Mouse (Mus musculus): ENCODE measurements around the gene Mrps21. TPM values are rescaled to one million over a fixed set of nuclear protein-coding genes. Genes with fewer than 3 reads are reported as not detected.

Mrps21 gene
- total RNA-seq, 2 experiments from 2014 or later: 315 to 318 TPM

- DNase-seq (ENCODE audit: low spot score): no peak
- intact Hi-C loops (cut with DNase I): no loop called here
Measured at GRCm38 (mm10) chr3:95893126-95893525, 21.8 kb upstream of the Mrps21 start.

GRCm38 (mm10) chr3:95892066-95893052, 21.0 kb upstream of the Mrps21 start:
- intact Hi-C loops (cut with DNase I): no loop called here
- no peak for DNase-seq (ENCODE audit: low spot score)

- intact Hi-C loops (cut with DNase I): no loop called here
Measured at GRCm38 (mm10) chr3:95891211-95892065, 20.1 kb upstream of the Mrps21 start, which contains the start of gene BC028528. TSS of gene BC028528 (minus strand) at chr3:95892005.

GRCm38 (mm10) chr3:95889664-95890063, 18.3 kb upstream of the Mrps21 start:
- no peak for DNase-seq (ENCODE audit: low spot score)
- intact Hi-C loops (cut with DNase I): loop anchor here (10.0 kb wide), 1 partner anchor 165 kb away; the partner anchor contains the start of gene Vps45

More at GRCm38 (mm10) chr3:95891211-95892065, 20.1 kb upstream of the Mrps21 start, which contains the start of gene BC028528:
- no peak for DNase-seq (ENCODE audit: low spot score)

GRCm38 (mm10) chr3:95887596-95887995, 16.3 kb upstream of the Mrps21 start:
- DNase-seq (ENCODE audit: low spot score): no peak
- intact Hi-C loops (cut with DNase I): loop anchor here (10.0 kb wide), 1 partner anchor 167 kb away; the partner anchor contains the start of gene Vps45

- no peak for DNase-seq (ENCODE audit: low spot score)
- intact Hi-C loops (cut with DNase I): loop anchor here (10.0 kb wide), 1 partner anchor 170 kb away; the partner anchor contains the start of gene Vps45
Measured at GRCm38 (mm10) chr3:95884400-95884799, 13.1 kb upstream of the Mrps21 start.

GRCm38 (mm10) chr3:95882816-95883425, 11.6 kb upstream of the Mrps21 start:
- intact Hi-C loops (cut with DNase I): loop anchor here (1.0 to 10.0 kb wide), 2 partner anchors 23 to 172 kb away; partner anchors contain the start of gene Vps45
- peak; percentile 45 for DNase-seq (ENCODE audit: low spot score)

- DNase-seq (ENCODE audit: low spot score): peak; percentile 96
- intact Hi-C loops (cut with DNase I): loop anchor here (10.0 kb wide), 1 partner anchor 173 kb away; the partner anchor contains the start of gene Vps45
Measured at GRCm38 (mm10) chr3:95881979-95882815, 10.9 kb upstream of the Mrps21 start, which contains the start of gene Ciart. TSS of gene Ciart (minus strand) at chr3:95882251.

GRCm38 (mm10) chr3:95879063-95879462, 7.7 kb upstream of the Mrps21 start:
- intact Hi-C loops (cut with DNase I): no loop called here
- no peak for DNase-seq (ENCODE audit: low spot score)

- intact Hi-C loops (cut with DNase I): no loop called here
- no peak for DNase-seq (ENCODE audit: low spot score)
Measured at GRCm38 (mm10) chr3:95872048-95872447, 729 bp upstream of the Mrps21 start.

- intact Hi-C loops (cut with DNase I): no loop called here
- no peak for DNase-seq (ENCODE audit: low spot score)
Measured at GRCm38 (mm10) chr3:95870976-95871375, 343 bp downstream of the Mrps21 start.

GRCm38 (mm10) chr3:95867408-95867807, 3.9 kb downstream of the Mrps21 start:
- intact Hi-C loops (cut with DNase I): loop anchor here (5.0 kb wide), 1 partner anchor 90 kb away; no protein-coding TSS in a partner anchor
- DNase-seq (ENCODE audit: low spot score): no peak

GRCm38 (mm10) chr3:95866071-95866470, 5.2 kb downstream of the Mrps21 start:
- DNase-seq (ENCODE audit: low spot score): no peak
- intact Hi-C loops (cut with DNase I): loop anchor here (5.0 kb wide), 1 partner anchor 91 kb away; no protein-coding TSS in a partner anchor

GRCm38 (mm10) chr3:95865571-95865970, 5.7 kb downstream of the Mrps21 start:
- no peak for DNase-seq (ENCODE audit: low spot score)
- intact Hi-C loops (cut with DNase I): loop anchor here (5.0 kb wide), 1 partner anchor 92 kb away; no protein-coding TSS in a partner anchor

GRCm38 (mm10) chr3:95865050-95865449, 6.3 kb downstream of the Mrps21 start:
- DNase-seq (ENCODE audit: low spot score): peak; percentile 24
- intact Hi-C loops (cut with DNase I): loop anchor here (5.0 kb wide), 1 partner anchor 92 kb away; no protein-coding TSS in a partner anchor

- intact Hi-C loops (cut with DNase I): no loop called here
- DNase-seq (ENCODE audit: low spot score): no peak
Measured at GRCm38 (mm10) chr3:95863578-95863977, 7.7 kb downstream of the Mrps21 start.

GRCm38 (mm10) chr3:95861796-95862195, 9.5 kb downstream of the Mrps21 start:
- DNase-seq (ENCODE audit: low spot score): peak; percentile 26
- intact Hi-C loops (cut with DNase I): loop anchor here (2.0 kb wide), 2 partner anchors 45 to 191 kb away; no protein-coding TSS in a partner anchor

GRCm38 (mm10) chr3:95861216-95861615, 10.1 kb downstream of the Mrps21 start:
- intact Hi-C loops (cut with DNase I): loop anchor here (2.0 kb wide), 2 partner anchors 46 to 192 kb away; no protein-coding TSS in a partner anchor
- DNase-seq (ENCODE audit: low spot score): no peak

Measured in heart, postnatal 25 days (tissue).